ENCODE assay signal across 7 mouse cellular contexts in genomic region chr19:23134441-23135301, GRCm38 (mm10). TPM values are rescaled to one million over a fixed set of nuclear protein-coding genes. Genes with fewer than 3 reads are reported as not detected.
DNase-seq lines count a peak whose midpoint lies in the region; ATAC-seq and TF ChIP-seq lines count a peak whose summit lies in the region.

No protein-coding gene starts in this region.

- peak; percentile 18 for TF ChIP-seq POLR2A in kidney, adult 2 months (IDR thresholded peaks at IDR 0.05; ENCODE audit: low read depth, low read length)
- TF ChIP-seq POLR2A in limb, embryonic 14.5 days (IDR thresholded peaks at IDR 0.05; ENCODE audit: borderline replicate concordance, extremely low read depth, insufficient read depth, insufficient read length): no peak

- H3K4me1 ChIP-seq in embryonic facial prominence, embryonic 13.5 days: peaks cover 31% of the 10 kb centered on the region
- peaks cover 34% of the 10 kb centered on the region for H3K4me1 ChIP-seq in kidney, adult 2 months (ENCODE audit: control insufficient read depth, insufficient read depth, low read length)
- peaks cover 28% of the 10 kb centered on the region for H3K4me1 ChIP-seq in limb, embryonic 14.5 days (ENCODE audit: control insufficient read depth, insufficient read depth, low read length)
- peaks cover 29% of the 10 kb centered on the region for H3K4me1 ChIP-seq in midbrain, embryonic 15.5 days

- peak overlapping the region; percentile 94 for H3K4me2 ChIP-seq in embryonic facial prominence, embryonic 13.5 days
- H3K4me2 ChIP-seq in limb, embryonic 14.5 days (replicated peaks; ENCODE audit: low read depth, low read length, severe bottlenecking): peak overlapping the region; percentile 90
- peak overlapping the region; percentile 90 for H3K4me2 ChIP-seq in midbrain, embryonic 15.5 days

- H3K9me3 ChIP-seq in embryonic facial prominence, embryonic 13.5 days: no peaks in the 10 kb centered on the region
- no peaks in the 10 kb centered on the region for H3K9me3 ChIP-seq in limb, embryonic 14.5 days (ENCODE audit: control insufficient read depth, low read length)
- no peaks in the 10 kb centered on the region for H3K9me3 ChIP-seq in midbrain, embryonic 15.5 days

- TF ChIP-seq CTCF in kidney, adult 2 months (conservative IDR thresholded peaks at IDR 0.05; ENCODE audit: insufficient read depth, insufficient read length, low read depth, low read length): no peak

- H3K9ac ChIP-seq in embryonic facial prominence, embryonic 13.5 days: peak overlapping the region; percentile 62
- H3K9ac ChIP-seq in limb, embryonic 14.5 days (ENCODE audit: low read depth, low read length, severe bottlenecking): peak overlapping the region; percentile 45; the same call in 1 of the 2 replicates
- peak overlapping the region; percentile 39 for H3K9ac ChIP-seq in midbrain, embryonic 15.5 days

- no peak; the same call in 1 of the 2 replicates for ATAC-seq in embryonic facial prominence, embryonic 13.5 days (ENCODE audit: insufficient number of reproducible peaks, insufficient read depth, low FRiP score, low TSS enrichment, low read depth)
- peak; percentile 27 for ATAC-seq in limb, embryonic 14.5 days (ENCODE audit: low FRiP score, low read depth)
- peak; percentile 31 for ATAC-seq in midbrain, embryonic 15.5 days (replicated peaks)

- H3K36me3 ChIP-seq in embryonic facial prominence, embryonic 13.5 days: no peaks in the 10 kb centered on the region
- H3K36me3 ChIP-seq in kidney, adult 2 months (ENCODE audit: control insufficient read depth, insufficient read depth, low read length): no peaks in the 10 kb centered on the region
- no peaks in the 10 kb centered on the region for H3K36me3 ChIP-seq in limb, embryonic 14.5 days (ENCODE audit: control insufficient read depth, insufficient read depth, low read length)
- no peaks in the 10 kb centered on the region for H3K36me3 ChIP-seq in midbrain, embryonic 15.5 days (replicated peaks)

- no peak overlapping the region for H3K27ac ChIP-seq in embryonic facial prominence, embryonic 13.5 days
- peak overlapping the region; percentile 100 for H3K27ac ChIP-seq in kidney, adult 2 months (ENCODE audit: insufficient read depth, low read depth, low read length)
- H3K27ac ChIP-seq in limb, embryonic 14.5 days (replicated peaks; ENCODE audit: low read depth, low read length): no peak overlapping the region
- no peak overlapping the region for H3K27ac ChIP-seq in midbrain, embryonic 15.5 days

- WGBS in embryonic facial prominence, embryonic 13.5 days: 1% methylated on average over 46 of the region's 47 CpGs
- WGBS in kidney, adult 2 months: under 1% methylated on average over 44 of the region's 47 CpGs
- 1% methylated on average over 47 of the region's 47 CpGs for WGBS in limb, embryonic 14.5 days
- WGBS in midbrain, embryonic 15.5 days: under 1% methylated on average over 45 of the region's 47 CpGs

- peak overlapping the region; percentile 46 for H3K4me3 ChIP-seq in embryonic facial prominence, embryonic 13.5 days
- H3K4me3 ChIP-seq in kidney, adult 2 months (ENCODE audit: insufficient read depth, low read depth, low read length): peak overlapping the region; percentile 42
- peak overlapping the region; percentile 39 for H3K4me3 ChIP-seq in limb, embryonic 14.5 days (replicated peaks; ENCODE audit: low read length)
- peak overlapping the region; percentile 40 for H3K4me3 ChIP-seq in midbrain, embryonic 15.5 days

- peaks cover 62% of the 10 kb centered on the region for H3K27me3 ChIP-seq in embryonic facial prominence, embryonic 13.5 days
- no peaks in the 10 kb centered on the region for H3K27me3 ChIP-seq in kidney, adult 2 months (replicated peaks; ENCODE audit: control insufficient read depth, insufficient read depth, low read length)
- H3K27me3 ChIP-seq in limb, embryonic 14.5 days (ENCODE audit: control insufficient read depth, insufficient read depth, low read length): peaks cover 25% of the 10 kb centered on the region
- H3K27me3 ChIP-seq in midbrain, embryonic 15.5 days (replicated peaks): peaks cover 51% of the 10 kb centered on the region

- DNase-seq in adrenal gland, postnatal 25 days: peak; percentile 89
- DNase-seq in heart, adult 18-20 months: peak; percentile 94 to 98
- DNase-seq in kidney, adult 2 months: peak; percentile 97
- no peak for DNase-seq in limb, embryonic 14.5 days (ENCODE audit: low spot score)
- peak; percentile 47 to 63 for DNase-seq in spleen, adult 18-20 months

RNA-seq across cellular contexts. Expression of gene Klf9, which starts 6.4 kb away (rescaled TPM):
- total RNA-seq in adrenal gland, postnatal 25 days (2021): 72.2 and 72.8 TPM in 2 replicates
- 3.2 and 4.6 TPM in 2 replicates for polyA plus RNA-seq in embryonic facial prominence, embryonic 13.5 days (2015; fragmentation: Nextera tagmentation; extraction: Ambion mirVana)
- 100 to 1,000 TPM in 1 of 2 experiments, 10 to 100 TPM in 1; 98.5 to 136 TPM for total RNA-seq in heart, adult 18-20 months (2021)
- polyA plus RNA-seq in kidney, adult 2 months (2012; rRNA removed): 59.3 and 62.3 TPM in 2 replicates
- 2.0 and 2.1 TPM in 2 replicates for polyA plus RNA-seq in limb, embryonic 14.5 days (2012; rRNA removed)
- 1.8 and 2.1 TPM in 2 replicates for polyA plus RNA-seq in limb, embryonic 14.5 days (2014; fragmentation: Nextera tagmentation; extraction: Ambion mirVana)
- 2.4 and 2.7 TPM in 2 replicates for polyA plus RNA-seq in midbrain, embryonic 15.5 days (2015; fragmentation: Nextera tagmentation; extraction: Ambion mirVana)

Comparison
In these comparisons a context has a peak if more than half of its experiments do, and no peak if none do; other contexts are left out.
1. RNA of gene Klf9, which starts 6.4 kb away (polyA plus RNA-seq): 59.3 to 62.3 TPM in kidney, adult 2 months; 3.2 to 4.6 TPM in embryonic facial prominence, embryonic 13.5 days, 2.4 to 2.7 TPM in midbrain, embryonic 15.5 days and 1.8 to 2.1 TPM in limb, embryonic 14.5 days; every median in the first group is over 10 times any median in the second.
2. Peak in every context shown above with its lines, with median percentiles within 50 percentile points of each other: H3K4me2 ChIP-seq, H3K4me3 ChIP-seq and H3K9ac ChIP-seq.